Mouse (Mus musculus): ENCODE data around the gene Gtf2f1. TPM values are rescaled to one million over a fixed set of nuclear protein-coding genes. Genes with fewer than 3 reads are reported as not detected.

The Gtf2f1 gene
- polyA plus RNA-seq, 1 experiment from 2014 or later = 55.4 TPM

DNA sequence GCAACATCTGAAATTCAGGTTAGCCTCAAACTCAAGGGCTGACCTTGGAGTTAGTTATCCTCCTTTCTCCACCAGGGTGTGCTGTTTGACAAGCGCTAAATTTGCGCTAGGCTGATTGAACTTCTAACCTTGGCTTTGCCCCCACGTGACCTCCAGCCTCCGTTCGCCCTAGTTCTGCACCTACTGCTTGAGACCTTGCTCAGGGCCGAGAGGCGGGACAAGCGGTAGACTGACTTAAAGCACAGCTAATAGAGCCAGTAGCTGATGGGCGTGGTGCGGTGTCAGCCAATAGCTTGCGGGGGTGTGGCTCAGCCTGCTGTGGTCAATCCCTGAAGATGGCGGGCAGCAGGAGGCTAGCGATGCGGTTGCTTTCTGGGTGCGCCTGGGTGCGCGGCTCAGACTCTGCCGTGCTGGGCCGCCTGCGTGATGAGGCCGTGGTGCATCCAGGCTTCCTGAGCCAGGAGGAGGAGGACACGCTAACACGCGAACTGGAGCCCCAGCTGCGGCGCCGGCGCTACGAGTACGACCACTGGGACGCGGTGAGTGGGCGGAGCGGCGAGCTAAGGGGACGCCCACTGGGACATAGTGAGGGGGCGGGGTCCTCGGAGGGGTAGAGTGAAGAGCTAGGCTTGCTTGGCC lies 13.9 kb downstream of the Gtf2f1 start, which contains the start of gene Alkbh7:
Gene Alkbh7, plus strand, starts transcription at position 311 of the 639 bp plus-strand sequence.
- Histone ChIP-seq H3K27ac (replicated peaks; ENCODE audit: low read depth, low read length) (peak within 1 kb of the TSS; percentile 42), H3K9ac (ENCODE audit: low read depth, low read length) (peak within 1 kb of the TSS; percentile 59), H3K4me2 (ENCODE audit: low read depth, low read length) (peak within 1 kb of the TSS; percentile 82), H3K4me3 (ENCODE audit: low read depth, low read length) (peak within 1 kb of the TSS; percentile 66), H3K27me3 (replicated peaks; ENCODE audit: control insufficient read depth, insufficient read depth, low read length) (no peaks in the 10 kb centered on the region), H3K36me3 (ENCODE audit: control insufficient read depth, insufficient read depth, low read length) (peaks cover 53% of the 10 kb centered on the region), H3K9me3 (ENCODE audit: control insufficient read depth, low read length) (no peaks in the 10 kb centered on the region), H3K4me1 (ENCODE audit: control insufficient read depth, insufficient read depth, low read length) (peaks cover 5% of the 10 kb centered on the region; the same call in 1 of the 2 replicates)
- WGBS = 1% methylated on average over 38 of the region's 38 CpGs
- DNase-seq (ENCODE audit: low spot score) (peak; percentile 99), ATAC-seq (ENCODE audit: low read depth) (peak; percentile 99)

GRCm38 (mm10) chr17:56996506-56996905 lies 14.6 kb downstream of the Gtf2f1 start:
- 70% methylated on average over 2 of the region's 2 CpGs for WGBS
- Histone ChIP-seq H3K4me2 (ENCODE audit: low read depth, low read length) (peak overlapping the region; percentile 82), H3K27me3 (replicated peaks; ENCODE audit: control insufficient read depth, insufficient read depth, low read length) (no peaks in the 10 kb centered on the region), H3K36me3 (ENCODE audit: control insufficient read depth, insufficient read depth, low read length) (peaks cover 54% of the 10 kb centered on the region), H3K9me3 (ENCODE audit: control insufficient read depth, low read length) (no peaks in the 10 kb centered on the region), H3K4me1 (ENCODE audit: control insufficient read depth, insufficient read depth, low read length) (peaks cover 5% of the 10 kb centered on the region; the same call in 1 of the 2 replicates), H3K4me3 (ENCODE audit: low read depth, low read length) (peak overlapping the region; percentile 66), H3K27ac (replicated peaks; ENCODE audit: low read depth, low read length) (no peak overlapping the region), H3K9ac (ENCODE audit: low read depth, low read length) (0 out of 2 replicates have a peak overlapping the region, but pooled peaks have one; percentile 59)
- DNase-seq (ENCODE audit: low spot score) (no peak), ATAC-seq (ENCODE audit: low read depth) (no peak)

- H3K27me3 ChIP-seq (replicated peaks; ENCODE audit: control insufficient read depth, insufficient read depth, low read length) = no peaks in the 10 kb centered on the region
- H3K9me3 ChIP-seq (ENCODE audit: control insufficient read depth, low read length) = no peaks in the 10 kb centered on the region
- H3K4me3 ChIP-seq (ENCODE audit: low read depth, low read length) = no peak overlapping the region
- no peak overlapping the region for H3K27ac ChIP-seq (replicated peaks; ENCODE audit: low read depth, low read length)
- WGBS = 92% methylated on average over 8 of the region's 8 CpGs
- peaks cover 11% of the 10 kb centered on the region; the same call in 1 of the 2 replicates for H3K4me1 ChIP-seq (ENCODE audit: control insufficient read depth, insufficient read depth, low read length)
- H3K9ac ChIP-seq (ENCODE audit: low read depth, low read length) = no peak overlapping the region
- peaks cover 54% of the 10 kb centered on the region for H3K36me3 ChIP-seq (ENCODE audit: control insufficient read depth, insufficient read depth, low read length)
- ATAC-seq (ENCODE audit: low read depth) (no peak), DNase-seq (ENCODE audit: low spot score) (no peak)
- no peak overlapping the region for H3K4me2 ChIP-seq (ENCODE audit: low read depth, low read length)
Measured at GRCm38 (mm10) chr17:56995046-56995445, 16.0 kb downstream of the Gtf2f1 start.

DNA sequence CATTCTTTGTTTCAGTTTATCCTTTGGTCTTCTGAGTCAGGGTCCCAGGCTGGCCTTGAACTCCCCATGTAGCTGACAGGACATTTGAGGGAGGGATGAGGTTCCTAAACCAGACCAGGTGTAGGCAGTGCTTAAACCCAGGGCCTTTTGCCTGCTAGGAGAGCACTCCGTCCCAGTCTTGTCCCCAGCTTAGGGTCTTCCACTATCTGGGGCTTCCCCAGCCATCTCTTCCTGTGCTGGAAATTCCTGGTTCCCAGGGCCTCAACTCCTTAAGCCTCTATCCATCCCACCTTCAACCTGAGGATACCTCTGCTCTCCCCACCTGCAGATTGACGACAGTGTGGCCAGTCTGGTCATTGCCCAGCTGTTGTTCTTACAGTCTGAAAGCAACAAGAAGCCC lies 20.1 kb downstream of the Gtf2f1 start:
- peaks cover 39% of the 10 kb centered on the region for H3K36me3 ChIP-seq (ENCODE audit: control insufficient read depth, insufficient read depth, low read length)
- peaks cover 6% of the 10 kb centered on the region; the same call in 1 of the 2 replicates for H3K4me1 ChIP-seq (ENCODE audit: control insufficient read depth, insufficient read depth, low read length)
- H3K4me2 ChIP-seq (ENCODE audit: low read depth, low read length) = peak overlapping the region; percentile 74
- DNase-seq (ENCODE audit: low spot score) (no peak), ATAC-seq (ENCODE audit: low read depth) (no peak)
- no peaks in the 10 kb centered on the region for H3K9me3 ChIP-seq (ENCODE audit: control insufficient read depth, low read length)
- peak overlapping the region; percentile 83 for H3K9ac ChIP-seq (ENCODE audit: low read depth, low read length)
- no peak overlapping the region for H3K27ac ChIP-seq (replicated peaks; ENCODE audit: low read depth, low read length)
- H3K4me3 ChIP-seq (ENCODE audit: low read depth, low read length) = peak overlapping the region; percentile 90
- no peaks in the 10 kb centered on the region for H3K27me3 ChIP-seq (replicated peaks; ENCODE audit: control insufficient read depth, insufficient read depth, low read length)
- WGBS = 82% methylated on average over 2 of the region's 2 CpGs

DNA sequence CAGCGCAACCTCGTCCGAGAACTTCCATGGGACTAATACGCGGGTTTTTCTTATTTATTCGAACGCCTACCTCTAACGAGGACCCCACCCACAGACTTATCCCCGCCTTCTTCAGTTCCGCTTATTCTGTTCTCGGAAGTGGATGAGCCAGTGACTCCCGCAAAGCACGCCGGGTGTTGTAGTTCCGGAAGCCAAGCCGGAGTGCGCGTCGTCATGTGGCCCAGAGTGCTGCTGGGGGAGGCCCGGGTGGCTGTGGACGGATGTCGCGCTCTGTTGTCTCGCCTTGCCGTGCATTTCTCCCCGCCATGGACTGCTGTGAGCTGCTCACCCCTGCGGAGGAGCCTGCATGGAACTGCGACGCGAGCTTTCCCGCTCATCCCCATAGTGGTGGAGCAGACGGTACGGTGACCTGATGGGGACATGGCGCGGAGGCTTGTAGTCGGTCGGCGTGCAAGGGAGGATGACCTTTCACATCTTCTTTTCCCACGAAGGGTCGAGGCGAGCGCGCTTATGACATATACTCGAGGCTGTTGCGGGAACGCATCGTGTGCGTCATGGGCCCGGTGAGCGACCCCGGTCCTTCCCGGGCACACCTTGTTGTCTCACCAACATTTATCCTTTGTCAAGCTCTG lies 20.9 kb downstream of the Gtf2f1 start, which contains the start of gene Clpp:
Gene Clpp, plus strand, starts transcription at position 191 of the 632 bp plus-strand sequence.
- Histone ChIP-seq H3K4me3 (ENCODE audit: low read depth, low read length) (peak within 1 kb of the TSS; percentile 90), H3K27me3 (replicated peaks; ENCODE audit: control insufficient read depth, insufficient read depth, low read length) (no peaks in the 10 kb centered on the region), H3K27ac (replicated peaks; ENCODE audit: low read depth, low read length) (peak within 1 kb of the TSS; percentile 62), H3K9me3 (ENCODE audit: control insufficient read depth, low read length) (no peaks in the 10 kb centered on the region), H3K4me1 (ENCODE audit: control insufficient read depth, insufficient read depth, low read length) (peaks cover 6% of the 10 kb centered on the region; the same call in 1 of the 2 replicates), H3K36me3 (ENCODE audit: control insufficient read depth, insufficient read depth, low read length) (peaks cover 32% of the 10 kb centered on the region), H3K4me2 (ENCODE audit: low read depth, low read length) (peak within 1 kb of the TSS; percentile 74), H3K9ac (ENCODE audit: low read depth, low read length) (peak within 1 kb of the TSS; percentile 83)
- WGBS = under 1% methylated on average over 52 of the region's 52 CpGs
- peak; percentile 98 for DNase-seq (ENCODE audit: low spot score)
- peak; percentile 97 for ATAC-seq (ENCODE audit: low read depth)

DNA sequence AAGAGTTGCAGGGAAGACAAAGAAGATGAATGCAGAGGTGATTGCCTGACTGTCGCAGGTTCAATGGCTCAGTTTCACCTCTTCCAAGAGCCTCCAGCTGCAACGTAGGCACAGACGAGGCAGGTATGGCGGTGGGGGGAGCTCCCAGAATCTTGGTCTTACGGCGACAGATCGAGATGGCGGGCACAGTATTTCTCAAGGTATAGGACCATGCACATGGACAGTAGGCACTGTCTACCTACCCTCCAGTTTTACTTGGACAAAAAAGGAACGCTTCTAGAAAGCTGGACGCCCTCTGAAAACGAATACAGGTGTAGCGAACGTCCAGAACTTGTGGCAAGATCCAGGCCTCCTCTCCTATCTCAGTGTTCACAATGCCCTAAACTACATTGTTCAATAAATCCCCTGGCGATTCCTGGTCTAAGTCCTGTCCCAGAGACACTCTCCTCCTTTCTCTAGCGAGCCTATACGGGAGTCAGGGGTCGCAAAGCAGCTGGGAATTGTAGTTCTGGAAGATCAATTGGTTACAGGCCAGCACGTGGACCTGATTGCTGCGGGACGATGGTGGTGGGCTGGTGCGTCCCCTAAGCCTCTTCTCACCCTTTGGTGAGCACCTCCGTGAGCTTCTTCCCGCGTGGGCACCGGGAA lies 21.5 kb downstream of the Gtf2f1 start:
- Histone ChIP-seq H3K9me3 (ENCODE audit: control insufficient read depth, low read length) (no peaks in the 10 kb centered on the region), H3K9ac (ENCODE audit: low read depth, low read length) (peak overlapping the region; percentile 83), H3K4me3 (ENCODE audit: low read depth, low read length) (peak overlapping the region; percentile 90), H3K27me3 (replicated peaks; ENCODE audit: control insufficient read depth, insufficient read depth, low read length) (no peaks in the 10 kb centered on the region), H3K27ac (replicated peaks; ENCODE audit: low read depth, low read length) (peak overlapping the region; percentile 62), H3K4me1 (ENCODE audit: control insufficient read depth, insufficient read depth, low read length) (peaks cover 6% of the 10 kb centered on the region; the same call in 1 of the 2 replicates), H3K36me3 (ENCODE audit: control insufficient read depth, insufficient read depth, low read length) (peaks cover 26% of the 10 kb centered on the region), H3K4me2 (ENCODE audit: low read depth, low read length) (peak overlapping the region; percentile 74)
- 3% methylated on average over 25 of the region's 25 CpGs for WGBS
- ATAC-seq (ENCODE audit: low read depth) (peak; percentile 93), DNase-seq (ENCODE audit: low spot score) (peak; percentile 96)

DNA sequence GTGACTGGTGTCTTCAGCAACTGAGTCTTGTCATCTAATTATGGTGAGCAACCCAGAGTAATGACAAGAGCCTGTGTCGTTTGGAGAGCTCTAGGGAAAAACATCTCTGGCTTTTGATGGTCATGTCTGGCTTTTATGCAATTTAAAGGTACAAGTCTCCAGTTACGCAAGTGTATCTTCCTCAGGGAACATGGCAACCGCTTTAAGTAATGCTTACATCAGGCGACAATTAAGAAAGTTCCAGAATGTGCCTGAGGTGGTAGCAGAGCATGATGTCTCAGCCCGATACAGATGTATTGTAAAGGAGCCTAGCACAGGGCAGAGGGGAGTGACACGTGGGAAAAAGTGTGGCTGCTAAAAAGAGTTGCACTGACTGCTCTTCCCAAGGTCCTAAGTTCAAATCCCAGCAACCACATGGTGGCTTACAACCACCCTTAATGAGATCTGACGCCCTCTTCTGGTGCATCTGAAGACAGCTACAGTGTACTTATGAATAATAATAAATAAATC lies 22.1 kb downstream of the Gtf2f1 start:
- Histone ChIP-seq H3K4me2 (ENCODE audit: low read depth, low read length) (peak overlapping the region; percentile 74), H3K27me3 (replicated peaks; ENCODE audit: control insufficient read depth, insufficient read depth, low read length) (no peaks in the 10 kb centered on the region), H3K4me1 (ENCODE audit: control insufficient read depth, insufficient read depth, low read length) (peaks cover 6% of the 10 kb centered on the region; the same call in 1 of the 2 replicates), H3K27ac (replicated peaks; ENCODE audit: low read depth, low read length) (no peak overlapping the region), H3K36me3 (ENCODE audit: control insufficient read depth, insufficient read depth, low read length) (peaks cover 19% of the 10 kb centered on the region), H3K4me3 (ENCODE audit: low read depth, low read length) (peak overlapping the region; percentile 90), H3K9ac (ENCODE audit: low read depth, low read length) (no peak overlapping the region), H3K9me3 (ENCODE audit: control insufficient read depth, low read length) (no peaks in the 10 kb centered on the region)
- ATAC-seq (ENCODE audit: low read depth) = no peak
- DNase-seq (ENCODE audit: low spot score) = no peak
- WGBS = 64% methylated on average over 7 of the region's 7 CpGs

- DNase-seq (ENCODE audit: low spot score) (no peak), ATAC-seq (ENCODE audit: low read depth) (no peak)
- WGBS = 80% methylated on average over 7 of the region's 7 CpGs
- Histone ChIP-seq H3K9me3 (ENCODE audit: control insufficient read depth, low read length) (no peaks in the 10 kb centered on the region), H3K4me2 (ENCODE audit: low read depth, low read length) (no peak overlapping the region), H3K27ac (replicated peaks; ENCODE audit: low read depth, low read length) (no peak overlapping the region), H3K4me1 (ENCODE audit: control insufficient read depth, insufficient read depth, low read length) (peaks cover 6% of the 10 kb centered on the region; the same call in 1 of the 2 replicates), H3K27me3 (replicated peaks; ENCODE audit: control insufficient read depth, insufficient read depth, low read length) (no peaks in the 10 kb centered on the region), H3K36me3 (ENCODE audit: control insufficient read depth, insufficient read depth, low read length) (peaks cover 14% of the 10 kb centered on the region), H3K4me3 (ENCODE audit: low read depth, low read length) (no peak overlapping the region), H3K9ac (ENCODE audit: low read depth, low read length) (no peak overlapping the region)
Measured at GRCm38 (mm10) chr17:56988441-56988840, 22.6 kb downstream of the Gtf2f1 start.
